Mouse (Mus musculus) left cerebral cortex, adult 18-20 months (tissue): ENCODE data around the gene Nans. TPM values are rescaled to one million over a fixed set of nuclear protein-coding genes. Genes with fewer than 3 reads are reported as not detected.
A peak's percentile ranks its signal among the peaks of the same experiment; 100 is the strongest.

ENCODE experiments used
- DNase-seq, 2 experiments: peaks; one replicate each; pipeline ENCODE4 v3.0.0; 2021 to 2022; ENCODE audit warnings: low spot score in 2 of 2, mixed read lengths in 1 of 2
- long read RNA-seq, 2 experiments: library from polyadenylated mRNA; stranded (forward); transcript quantifications; one replicate each; pipeline ENCODE4 v2.0.0; 2021
- total RNA-seq, 2 experiments: library from RNA; stranded (reverse); gene quantifications; 2 replicates each; pipeline ENCODE4 v1.2.3; 2021

Nans gene
- 10 to 100 TPM; 14.8 to 19.2 TPM for total RNA-seq
- long read RNA-seq, experiment 1, transcript Nans-201 (6 exons, 2,179 nt), result major isoform, 21 of 23 reads
- long read RNA-seq, experiment 1, partial matches to known transcripts, result 1 of 23 reads
- long read RNA-seq, experiment 1, other reads (novel, unspliced or antisense), result 1 of 23 reads
- long read RNA-seq, experiment 2, transcript Nans-201 (6 exons, 2,179 nt), result major isoform, 14 of 17 reads
- long read RNA-seq, experiment 2, partial matches to known transcripts, result 2 of 17 reads
- long read RNA-seq, experiment 2, other reads (novel, unspliced or antisense), result 1 of 17 reads

- DNase-seq, result peak; percentile 88 to 96
Measured at GRCm38 (mm10) chr4:46489028-46489925, at the start of gene Nans. Gene Nans (plus strand): TSS chr4:46489248.

- no peak for DNase-seq
Measured at GRCm38 (mm10) chr4:46442501-46442900, 46.5 kb upstream of the Nans start.

- no peak for DNase-seq
Measured at GRCm38 (mm10) chr4:46445237-46445945, 43.7 kb upstream of the Nans start.

GRCm38 (mm10) chr4:46447461-46447860, 41.6 kb upstream of the Nans start:
- no peak for DNase-seq

GRCm38 (mm10) chr4:46448886-46449285, 40.2 kb upstream of the Nans start:
- no peak for DNase-seq

- no peak for DNase-seq
Measured at GRCm38 (mm10) chr4:46450020-46450518, 39.0 kb upstream of the Nans start.

GRCm38 (mm10) chr4:46450519-46451131, 38.4 kb upstream of the Nans start, which contains the start of gene Anp32b:
Gene Anp32b (plus strand): TSS chr4:46450902.
- DNase-seq, result peak; percentile 89 to 93

- DNase-seq, result peak; percentile 54 to 72
Measured at GRCm38 (mm10) chr4:46451240-46451757, 37.7 kb upstream of the Nans start.

- DNase-seq, result peak; percentile 50 to 74
Measured at GRCm38 (mm10) chr4:46451758-46452480, 37.1 kb upstream of the Nans start.

GRCm38 (mm10) chr4:46452481-46452850, 36.6 kb upstream of the Nans start:
- peak; percentile 9 to 11 for DNase-seq

- no peak for DNase-seq
Measured at GRCm38 (mm10) chr4:46452855-46453719, 36.0 kb upstream of the Nans start.

GRCm38 (mm10) chr4:46454097-46454864, 34.8 kb upstream of the Nans start:
- no peak for DNase-seq

GRCm38 (mm10) chr4:46456762-46457161, 32.3 kb upstream of the Nans start:
- DNase-seq, result no peak

- no peak for DNase-seq
Measured at GRCm38 (mm10) chr4:46457186-46457585, 31.9 kb upstream of the Nans start.

- no peak for DNase-seq
Measured at GRCm38 (mm10) chr4:46458411-46458810, 30.6 kb upstream of the Nans start.

- DNase-seq, result peak in 1 of 2 experiments; percentile 13
Measured at GRCm38 (mm10) chr4:46463130-46463830, 25.8 kb upstream of the Nans start.

GRCm38 (mm10) chr4:46465740-46466139, 23.3 kb upstream of the Nans start:
- no peak for DNase-seq

GRCm38 (mm10) chr4:46475101-46475500, 13.9 kb upstream of the Nans start:
- no peak for DNase-seq
